Mouse (Mus musculus): ENCODE measurements around the gene Rpain. TPM values are rescaled to one million over a fixed set of nuclear protein-coding genes. Genes with fewer than 3 reads are reported as not detected.

Rpain gene
- total and polyA plus RNA-seq, 3 experiments = 54.1 to 80.6 (median 64.6) TPM

DNA sequence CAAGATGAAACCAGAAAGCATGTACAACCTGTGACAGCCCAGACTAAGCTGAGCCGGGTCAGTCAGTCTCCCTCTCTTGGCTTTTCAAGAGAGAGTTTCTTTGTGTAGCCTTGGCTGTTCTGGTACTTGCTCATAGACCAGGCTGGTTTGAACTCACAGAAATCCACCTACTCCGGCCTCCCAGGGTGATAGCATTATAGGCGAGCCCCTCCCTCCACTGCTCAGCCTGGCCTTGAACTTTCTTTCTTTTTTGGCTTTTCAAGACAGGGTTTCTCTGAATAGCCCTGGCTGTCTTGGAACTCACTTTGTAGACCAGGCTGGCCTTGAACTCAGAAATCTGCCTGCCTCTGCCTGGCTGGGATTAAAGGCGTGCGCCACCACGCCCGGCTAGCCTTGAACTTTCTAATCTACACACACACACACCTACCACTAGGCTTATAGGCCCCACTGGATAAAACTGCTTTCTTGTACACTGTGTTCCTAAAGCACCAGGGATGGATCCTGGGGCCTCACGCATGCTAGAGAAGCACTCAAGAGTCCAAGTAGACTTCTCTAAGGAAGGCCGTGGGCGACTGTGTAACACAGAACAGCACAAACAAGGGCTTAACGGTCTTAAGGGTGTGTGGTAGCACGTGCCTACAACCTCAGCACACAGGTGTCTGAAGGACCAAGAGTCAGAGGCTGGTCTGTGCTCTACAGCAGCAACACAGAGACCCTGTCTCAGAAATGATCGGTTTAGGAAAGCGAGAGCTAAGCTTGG is 10.9 kb downstream of the Rpain start:
- dilution Hi-C loops (cut with MboI; ENCODE audit: extremely low pct_ligation_motif_present, extremely low pct_unique_long_range_greater_than_20kb, low sequenced_read_pairs) = no loop called here
- no peak for DNase-seq (ENCODE audit: extremely low read depth)
- peaks cover 41% of the 10 kb centered on the region for H3K79me2 ChIP-seq (replicated peaks; ENCODE audit: control insufficient read depth, extremely low read depth, insufficient read depth, poor library complexity, severe bottlenecking)
- H3K9me3 ChIP-seq (replicated peaks; ENCODE audit: low read length) = no peaks in the 10 kb centered on the region
- no peak for TF ChIP-seq TCF12 (IDR thresholded peaks at IDR 0.05; ENCODE audit: low read depth, low read length)
- peak; percentile 66 for TF ChIP-seq BHLHE40 (IDR thresholded peaks at IDR 0.05; ENCODE audit: low read depth, low read length)
- TF ChIP-seq ETS1 (conservative IDR thresholded peaks at IDR 0.05; ENCODE audit: low read depth, low read length) = no peak
- peaks cover 16 to 36% of the 10 kb centered on the region in 2 experiments for H3K4me1 ChIP-seq (ENCODE audit: control insufficient read depth in 1 of 2, insufficient read depth in 2 of 2)
- H3K27ac ChIP-seq (ENCODE audit: insufficient read depth, low read depth) = peak overlapping the region; percentile 3; the same call in 1 of the 2 replicates
- H3K27me3 ChIP-seq (replicated peaks) = no peaks in the 10 kb centered on the region
- peak overlapping the region; percentile 93 for H3K9ac ChIP-seq (ENCODE audit: insufficient read depth, low read depth)
- in situ Hi-C loops (cut with MboI; ENCODE audit: low pct_ligation_motif_present, low pct_unique_long_range_greater_than_20kb, low sequenced_read_pairs) = no loop called here
- peak overlapping the region; percentile 18 to 84 (median 70) for H3K4me3 ChIP-seq (replicated peaks in 1 of 3; ENCODE audit: low read depth in 2 of 3, low read length in 2 of 3, poor library complexity in 1 of 3)
- peaks cover 62 to 77% of the 10 kb centered on the region in 2 experiments for H3K36me3 ChIP-seq (replicated peaks in 1 of 2; ENCODE audit: control insufficient read depth in 1 of 2, insufficient read depth in 1 of 2, low read length in 1 of 2)
- peak overlapping the region; percentile 78 for H3K4me2 ChIP-seq (ENCODE audit: insufficient read depth, low read depth, poor library complexity, severe bottlenecking)

DNA sequence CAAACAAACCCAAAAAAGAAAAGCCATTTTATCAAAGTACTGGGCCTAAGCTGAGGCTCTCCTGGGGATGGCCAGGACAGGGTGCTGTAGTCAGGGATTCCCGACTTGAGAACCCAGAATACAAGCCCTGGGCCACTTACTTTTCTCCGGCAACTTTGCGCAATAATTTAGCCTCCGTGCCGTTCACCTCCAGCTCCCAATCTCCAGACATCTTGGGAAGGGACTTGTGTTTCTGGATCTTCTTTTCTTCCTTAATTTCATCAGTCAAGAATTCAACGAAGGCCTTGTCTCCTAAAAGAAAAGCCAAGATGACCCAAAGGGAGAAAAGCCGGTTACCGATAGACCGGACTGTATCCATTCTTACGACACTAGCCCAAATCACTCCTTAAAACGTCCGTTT is 12.0 kb downstream of the Rpain start:
- H3K27me3 ChIP-seq (replicated peaks) = no peaks in the 10 kb centered on the region
- in situ Hi-C loops (cut with MboI; ENCODE audit: low pct_ligation_motif_present, low pct_unique_long_range_greater_than_20kb, low sequenced_read_pairs) (no loop called here), dilution Hi-C loops (cut with MboI; ENCODE audit: extremely low pct_ligation_motif_present, extremely low pct_unique_long_range_greater_than_20kb, low sequenced_read_pairs) (no loop called here)
- TF ChIP-seq ZMIZ1 (IDR thresholded peaks at IDR 0.05; ENCODE audit: low read depth, low read length) = no peak
- TF ChIP-seq SIN3A (IDR thresholded peaks at IDR 0.05; ENCODE audit: low read length) = 0 out of 2 replicates have a peak, but pooled peaks have one; percentile 25
- no peak for TF ChIP-seq TCF12 (IDR thresholded peaks at IDR 0.05; ENCODE audit: low read depth, low read length)
- H3K79me2 ChIP-seq (replicated peaks; ENCODE audit: control insufficient read depth, extremely low read depth, insufficient read depth, poor library complexity, severe bottlenecking) = peaks cover 41% of the 10 kb centered on the region
- peaks cover 63 to 77% of the 10 kb centered on the region in 2 experiments for H3K36me3 ChIP-seq (replicated peaks in 1 of 2; ENCODE audit: control insufficient read depth in 1 of 2, insufficient read depth in 1 of 2, low read length in 1 of 2)
- peaks cover 16 to 36% of the 10 kb centered on the region in 2 experiments for H3K4me1 ChIP-seq (ENCODE audit: control insufficient read depth in 1 of 2, insufficient read depth in 2 of 2)
- H3K4me3 ChIP-seq (replicated peaks in 1 of 3; ENCODE audit: low read depth in 2 of 3, low read length in 2 of 3, poor library complexity in 1 of 3) = peak overlapping the region; percentile 70 to 88 (median 84)
- DNase-seq (ENCODE audit: extremely low read depth) = no peak
- no peak overlapping the region for H3K27ac ChIP-seq (ENCODE audit: insufficient read depth, low read depth)
- H3K9me3 ChIP-seq (replicated peaks; ENCODE audit: low read length) = no peaks in the 10 kb centered on the region
- peak overlapping the region; percentile 93 for H3K9ac ChIP-seq (ENCODE audit: insufficient read depth, low read depth)
- H3K4me2 ChIP-seq (ENCODE audit: insufficient read depth, low read depth, poor library complexity, severe bottlenecking) = peak overlapping the region; percentile 78

DNA sequence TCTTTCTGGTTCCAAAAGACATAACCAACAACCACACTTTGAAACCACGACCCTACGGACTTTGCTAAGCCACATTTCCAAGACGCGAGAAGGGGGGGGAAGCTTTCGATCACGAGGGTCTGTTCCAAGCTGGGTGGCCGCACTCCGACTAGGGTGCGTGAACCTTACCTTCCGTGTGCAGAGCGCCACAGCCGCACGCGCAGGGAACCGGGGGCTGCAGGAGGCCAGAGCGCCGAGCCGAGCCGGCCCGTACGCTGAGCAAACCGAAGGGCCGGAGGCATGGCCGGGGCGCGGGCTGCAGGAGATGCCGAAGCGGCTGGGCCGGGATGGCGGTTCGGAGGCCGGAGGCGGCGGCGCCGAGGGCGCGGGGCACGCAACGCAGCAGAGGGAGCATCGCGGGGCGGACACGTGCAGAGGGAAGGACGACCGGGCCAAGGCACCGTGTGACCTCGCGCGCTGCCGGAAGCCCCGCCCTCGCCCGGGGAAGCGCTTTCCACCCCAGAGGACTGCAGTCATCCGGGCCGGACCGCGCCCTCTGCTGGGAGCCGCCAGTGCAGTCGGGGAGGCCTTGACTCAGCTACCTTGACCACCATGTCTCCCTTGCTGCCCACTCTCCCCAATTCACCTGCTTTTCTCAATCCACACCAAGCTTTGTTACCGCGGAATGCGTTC is 12.7 kb downstream of the Rpain start, which contains the start of gene C1qbp:
Gene C1qbp, minus strand, starts transcription at position 470 of the 672 bp plus-strand sequence.
- Histone ChIP-seq H3K9ac (ENCODE audit: insufficient read depth, low read depth) (peak within 1 kb of the TSS; percentile 93), H3K4me3 (replicated peaks in 1 of 3; ENCODE audit: low read depth in 2 of 3, low read length in 2 of 3, poor library complexity in 1 of 3) (peak within 1 kb of the TSS; percentile 70 to 88 (median 84)), H3K79me2 (replicated peaks; ENCODE audit: control insufficient read depth, extremely low read depth, insufficient read depth, poor library complexity, severe bottlenecking) (peaks cover 41% of the 10 kb centered on the region), H3K27me3 (replicated peaks) (no peaks in the 10 kb centered on the region), H3K36me3 (replicated peaks in 1 of 2; ENCODE audit: control insufficient read depth in 1 of 2, insufficient read depth in 1 of 2, low read length in 1 of 2) (peaks cover 64 to 77% of the 10 kb centered on the region in 2 experiments), H3K27ac (ENCODE audit: insufficient read depth, low read depth) (peak within 1 kb of the TSS; percentile 26), H3K9me3 (replicated peaks; ENCODE audit: low read length) (no peaks in the 10 kb centered on the region), H3K4me2 (ENCODE audit: insufficient read depth, low read depth, poor library complexity, severe bottlenecking) (peak within 1 kb of the TSS; percentile 78), H3K4me1 (ENCODE audit: control insufficient read depth in 1 of 2, insufficient read depth in 2 of 2) (peaks cover 16 to 36% of the 10 kb centered on the region in 2 experiments)
- in situ Hi-C loops (cut with MboI; ENCODE audit: low pct_ligation_motif_present, low pct_unique_long_range_greater_than_20kb, low sequenced_read_pairs) = no loop called here
- peak; percentile 91 for DNase-seq (ENCODE audit: extremely low read depth)
- dilution Hi-C loops (cut with MboI; ENCODE audit: extremely low pct_ligation_motif_present, extremely low pct_unique_long_range_greater_than_20kb, low sequenced_read_pairs) = no loop called here
- no peak for TF ChIP-seq PAX5 (IDR thresholded peaks at IDR 0.05; ENCODE audit: low read length)
- TF ChIP-seq GABPA (IDR thresholded peaks at IDR 0.05; ENCODE audit: insufficient replicate concordance, low read depth, low read length) = peak; percentile 95
- TF ChIP-seq E2F4 (IDR thresholded peaks at IDR 0.05; ENCODE audit: insufficient replicate concordance, low read depth, low read length) = no peak
- TF ChIP-seq MAX (IDR thresholded peaks at IDR 0.05; ENCODE audit: low read length) = peak; percentile 94
- no peak for TF ChIP-seq CHD2 (IDR thresholded peaks at IDR 0.05; ENCODE audit: low read length)
- TF ChIP-seq MAFK (IDR thresholded peaks at IDR 0.05; ENCODE audit: insufficient replicate concordance, low read length) = no peak
- peak; percentile 93; the same call in 1 of the 2 replicates for TF ChIP-seq KAT2A (IDR thresholded peaks at IDR 0.05; ENCODE audit: insufficient replicate concordance, low read length)
- TF ChIP-seq EP300 (IDR thresholded peaks at IDR 0.05; ENCODE audit: low read length) = no peak
- no peak; the same call in 1 of the 2 replicates for TF ChIP-seq MEF2A (IDR thresholded peaks at IDR 0.05; ENCODE audit: borderline replicate concordance, low read depth, low read length)
- peak; percentile 97 for TF ChIP-seq MAZ (IDR thresholded peaks at IDR 0.05; ENCODE audit: low read depth, low read length)
- TF ChIP-seq TBP (conservative IDR thresholded peaks at IDR 0.05; ENCODE audit: low read depth, low read length) = peak; percentile 62; the same call in 1 of the 2 replicates
- TF ChIP-seq JUND (conservative IDR thresholded peaks at IDR 0.05; ENCODE audit: low read depth, low read length) = no peak
- TF ChIP-seq USF1 (IDR thresholded peaks at IDR 0.05; ENCODE audit: low read depth, low read length) = peak; percentile 74
- no peak for TF ChIP-seq ZKSCAN1 (IDR thresholded peaks at IDR 0.05; ENCODE audit: borderline replicate concordance, low read depth, low read length)
- TF ChIP-seq ZMIZ1 (IDR thresholded peaks at IDR 0.05; ENCODE audit: low read depth, low read length) = 0 out of 2 replicates have a peak, but pooled peaks have one; percentile 24
- TF ChIP-seq SIN3A (IDR thresholded peaks at IDR 0.05; ENCODE audit: low read length) = peak; percentile 81; the same call in 1 of the 2 replicates
- TF ChIP-seq BHLHE40 (IDR thresholded peaks at IDR 0.05; ENCODE audit: low read depth, low read length) = peak; percentile 97
- TF ChIP-seq ELF1 (IDR thresholded peaks at IDR 0.05; ENCODE audit: low read depth, low read length) = peak; percentile 77
- no peak for TF ChIP-seq POLR2AphosphoS2 (IDR thresholded peaks at IDR 0.05; ENCODE audit: low read depth, low read length)
- TF ChIP-seq POLR2A (IDR thresholded peaks at IDR 0.05; ENCODE audit: low read depth, low read length) = peak; percentile 91

Data from CH12.LX (cell line).